Mouse (Mus musculus) heart, postnatal 4 days (tissue): ENCODE data around the gene Terb2. TPM values are rescaled to one million over a fixed set of nuclear protein-coding genes. Genes with fewer than 3 reads are reported as not detected.

Experiments
- DNase-seq: peaks from one replicate; pipeline ENCODE4 v3.0.0; 2021
- total RNA-seq, 2 experiments: library from RNA; stranded (reverse); gene quantifications; 2 replicates each; pipeline ENCODE4 v1.2.3; 2021

The Terb2 gene
- not detected for total RNA-seq

GRCm38 (mm10) chr2:122186106-122186505 is at the start of gene Terb2, which contains the start of gene Patl2:
TSS of gene Terb2 (plus strand) at chr2:122186272.
TSS of gene Patl2 (minus strand) at chr2:122186189.
- no peak for DNase-seq

- DNase-seq = no peak
These were observed 48.1 kb upstream of the Terb2 start for GRCm38 (mm10) chr2:122137839-122138465.

GRCm38 (mm10) chr2:122140815-122141214 is 45.3 kb upstream of the Terb2 start:
- DNase-seq = no peak

GRCm38 (mm10) chr2:122141332-122141967 is 44.6 kb upstream of the Terb2 start:
- DNase-seq = no peak

- no peak for DNase-seq
These were observed 43.0 kb upstream of the Terb2 start for GRCm38 (mm10) chr2:122143111-122143510.

GRCm38 (mm10) chr2:122145756-122146155 is 40.3 kb upstream of the Terb2 start:
- DNase-seq = no peak

- peak; percentile 41 for DNase-seq
These were observed 39.4 kb upstream of the Terb2 start for GRCm38 (mm10) chr2:122146687-122147086.

GRCm38 (mm10) chr2:122147508-122148241 is 38.4 kb upstream of the Terb2 start, which contains the start of gene B2m:
TSS of gene B2m (plus strand) at chr2:122147686.
- peak; percentile 96 for DNase-seq

- DNase-seq = peak; percentile 78
These were observed 37.7 kb upstream of the Terb2 start for GRCm38 (mm10) chr2:122148242-122148917.

- no peak for DNase-seq
These were observed 36.8 kb upstream of the Terb2 start for GRCm38 (mm10) chr2:122149316-122149715.

GRCm38 (mm10) chr2:122149716-122150115 is 36.4 kb upstream of the Terb2 start:
- DNase-seq = no peak

- no peak for DNase-seq
These were observed 34.9 kb upstream of the Terb2 start for GRCm38 (mm10) chr2:122151221-122151620.

- DNase-seq = no peak
These were observed 33.2 kb upstream of the Terb2 start for GRCm38 (mm10) chr2:122152850-122153249.

- DNase-seq = no peak
These were observed 32.2 kb upstream of the Terb2 start for GRCm38 (mm10) chr2:122153681-122154365.

GRCm38 (mm10) chr2:122154479-122154878 is 31.6 kb upstream of the Terb2 start:
- no peak for DNase-seq

- DNase-seq = no peak
These were observed 30.8 kb upstream of the Terb2 start for GRCm38 (mm10) chr2:122155292-122155691.

- no peak for DNase-seq
These were observed 29.9 kb upstream of the Terb2 start for GRCm38 (mm10) chr2:122156051-122156700.

- DNase-seq = no peak
These were observed 28.5 kb upstream of the Terb2 start for GRCm38 (mm10) chr2:122157561-122157960.

- DNase-seq = no peak
These were observed 27.7 kb upstream of the Terb2 start for GRCm38 (mm10) chr2:122158362-122158802.

GRCm38 (mm10) chr2:122159667-122160066 is 26.4 kb upstream of the Terb2 start:
- DNase-seq = no peak

- peak; percentile 91 for DNase-seq
These were observed 25.4 kb upstream of the Terb2 start, which contains the start of gene Trim69 for GRCm38 (mm10) chr2:122160680-122161079. TSS of gene Trim69 (plus strand) at chr2:122160700.
